Mouse (Mus musculus) CD8-positive naive resting alpha-beta T cell, adult 57 days (primary cell): ENCODE measurements around the gene Vmn1r239-ps. TPM values are rescaled to one million over a fixed set of nuclear protein-coding genes. Genes with fewer than 3 reads are reported as not detected.

Experiments
- total RNA-seq: library from RNA; stranded (reverse); gene quantifications from one replicate; pipeline ENCODE4 v1.2.4, GENCODE M21; 2023

Gene Vmn1r239-ps
- not detected for total RNA-seq

DNA sequence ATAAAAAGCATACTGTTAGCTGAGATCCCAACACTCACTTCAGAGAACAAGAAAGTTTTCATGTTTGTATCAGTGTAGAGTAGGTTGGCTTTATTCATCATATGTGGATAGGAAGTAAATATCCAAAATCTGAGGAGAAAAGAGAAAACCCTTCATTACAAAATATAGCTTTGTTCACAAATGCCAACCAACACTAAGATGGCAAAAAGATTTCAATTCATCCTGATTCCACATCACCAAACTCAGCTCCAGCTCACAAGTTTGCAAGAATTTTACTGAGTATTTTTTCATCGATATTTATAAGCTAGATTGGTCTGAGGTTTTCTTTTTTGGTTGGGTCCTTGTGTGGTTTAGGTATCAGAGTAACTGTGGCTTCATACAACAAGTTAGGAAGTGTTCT lies at the start of gene Vmn1r239-ps:
Gene Vmn1r239-ps (minus strand): TSS at position 101 of the 400 bp plus-strand sequence.

DNA sequence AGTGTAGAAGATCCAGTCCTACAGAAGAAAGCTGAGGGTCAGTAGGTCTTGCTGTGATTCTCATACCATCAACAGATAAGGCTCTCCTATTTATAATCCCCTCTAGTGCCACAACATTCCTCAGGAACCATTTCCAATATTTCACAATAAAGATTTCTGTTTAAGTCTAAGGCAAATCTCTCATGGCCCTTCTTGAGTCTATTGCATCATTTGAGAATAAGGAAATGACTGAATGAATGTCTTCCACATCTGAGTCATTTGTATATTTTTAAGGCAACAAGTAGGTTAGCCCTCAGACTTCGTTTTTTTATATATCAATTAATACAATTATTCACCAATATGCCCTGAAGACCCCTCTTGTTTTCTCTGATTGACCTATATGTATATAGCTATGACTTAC lies 24.4 kb downstream of the Vmn1r239-ps start, which contains the start of gene Il13ra2:
Gene Il13ra2 (minus strand): TSS at position 64 of the 400 bp plus-strand sequence.

Other genes with a start within 250 kb of the Vmn1r239-ps start
- gene Il13ra2, start 24.5 kb downstream of the Vmn1r239-ps start, total RNA-seq = not detected
- gene Lrch2, start 100.4 kb upstream of the Vmn1r239-ps start, total RNA-seq = not detected